Mouse (Mus musculus): ENCODE results near the gene Fam83g. TPM values are rescaled to one million over a fixed set of nuclear protein-coding genes. Genes with fewer than 3 reads are reported as not detected.

Gene Fam83g
- polyA plus RNA-seq, 1 experiment, result 33.8 TPM

DNA sequence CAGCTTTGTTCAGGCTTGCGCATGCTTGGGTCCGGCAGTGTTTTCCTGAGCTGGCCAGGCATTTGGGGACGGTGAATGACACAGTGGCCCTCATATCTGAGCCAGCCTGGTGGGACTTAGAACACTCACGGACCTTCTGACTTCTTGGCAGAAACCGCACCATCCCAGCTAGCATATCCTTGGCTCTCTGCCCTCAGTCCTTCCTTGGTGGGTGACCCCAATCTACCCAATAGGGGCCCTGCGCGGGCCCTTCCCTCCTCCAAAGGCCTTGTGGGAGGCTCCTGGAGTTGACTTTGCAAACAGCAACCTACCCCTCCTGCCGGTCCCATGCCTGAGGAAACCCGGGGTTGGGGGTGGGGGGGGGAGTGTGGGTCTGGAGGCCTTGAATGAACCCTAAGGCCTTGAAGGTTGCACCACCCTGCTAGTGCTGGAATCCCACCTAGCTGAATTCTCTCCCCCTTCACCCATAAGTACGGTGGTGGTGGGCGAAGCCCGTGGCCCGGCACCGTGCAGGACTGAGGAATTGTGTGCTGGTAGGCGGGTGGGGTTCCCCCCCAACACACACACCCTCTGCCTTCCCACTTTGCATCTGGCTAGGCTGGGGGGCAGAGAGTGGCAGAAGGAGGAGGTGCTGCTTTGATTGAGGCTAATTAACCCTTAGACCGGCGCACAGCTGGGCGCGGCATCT, 9.6 kb upstream of the Fam83g start:
- Histone ChIP-seq H3K36me3 (ENCODE audit: control insufficient read depth, insufficient read depth, low read length) (no peaks in the 10 kb centered on the region), H3K27ac (ENCODE audit: insufficient read depth, low read depth, low read length) (no peak overlapping the region), H3K4me1 (ENCODE audit: control insufficient read depth, insufficient read depth, insufficient read length, low read length) (peaks cover 29% of the 10 kb centered on the region), H3K27me3 (ENCODE audit: control insufficient read depth, insufficient read depth, low read length) (no peaks in the 10 kb centered on the region), H3K4me3 (ENCODE audit: low read depth, low read length) (no peak overlapping the region)
- TF ChIP-seq CTCF (IDR thresholded peaks at IDR 0.05; ENCODE audit: extremely low read depth, insufficient read length, insufficient replicate concordance, low read depth, low read length), result no peak
- no peak; the same call in 1 of the 2 replicates for TF ChIP-seq POLR2A (IDR thresholded peaks at IDR 0.05; ENCODE audit: low read depth, low read length)
- 27% methylated on average over 19 of the region's 19 CpGs for WGBS

DNA sequence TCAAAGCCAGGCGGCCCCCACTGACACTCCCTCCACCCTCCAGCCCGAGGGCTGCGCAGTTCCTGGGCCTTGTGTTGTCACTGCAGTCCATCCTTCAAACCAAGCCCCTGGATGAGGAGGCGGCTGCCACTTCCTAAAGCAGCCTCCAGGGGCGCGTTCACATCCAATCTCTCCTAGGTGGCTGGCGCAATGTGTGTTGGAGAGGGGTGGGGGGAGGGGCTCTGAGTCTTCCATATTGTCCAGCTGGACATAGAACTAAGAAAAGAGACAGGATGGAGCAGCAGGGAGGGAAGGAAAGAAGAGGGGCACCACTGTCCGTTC, 9.1 kb upstream of the Fam83g start:
- WGBS, result 13% methylated on average over 8 of the region's 8 CpGs
- TF ChIP-seq CTCF (IDR thresholded peaks at IDR 0.05; ENCODE audit: extremely low read depth, insufficient read length, insufficient replicate concordance, low read depth, low read length) (peak; percentile 52; the same call in 1 of the 2 replicates), POLR2A (IDR thresholded peaks at IDR 0.05; ENCODE audit: low read depth, low read length) (no peak)
- no peaks in the 10 kb centered on the region for H3K36me3 ChIP-seq (ENCODE audit: control insufficient read depth, insufficient read depth, low read length)
- peaks cover 24% of the 10 kb centered on the region for H3K4me1 ChIP-seq (ENCODE audit: control insufficient read depth, insufficient read depth, insufficient read length, low read length)
- no peak overlapping the region for H3K4me3 ChIP-seq (ENCODE audit: low read depth, low read length)
- no peaks in the 10 kb centered on the region for H3K27me3 ChIP-seq (ENCODE audit: control insufficient read depth, insufficient read depth, low read length)
- H3K27ac ChIP-seq (ENCODE audit: insufficient read depth, low read depth, low read length), result no peak overlapping the region

DNA sequence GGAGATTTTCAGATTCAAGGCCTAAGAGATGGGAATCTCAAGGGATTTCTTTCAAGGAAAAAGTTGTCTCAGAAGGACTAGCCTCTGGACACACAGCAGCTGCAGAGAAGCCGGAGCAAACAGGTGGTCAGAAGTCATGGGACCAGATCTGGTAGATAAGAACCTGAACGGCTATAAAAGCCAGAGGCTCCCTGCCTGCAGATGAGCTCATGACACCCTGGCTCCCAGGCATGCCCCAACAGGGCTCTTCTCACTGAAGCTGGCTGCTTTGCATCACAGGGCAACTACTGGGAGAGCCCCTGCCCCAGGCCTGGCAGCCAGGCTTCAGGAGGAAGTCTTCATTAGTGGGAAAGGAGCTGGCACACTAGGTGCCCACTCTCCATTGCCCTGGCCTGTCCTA, 8.6 kb upstream of the Fam83g start:
- H3K36me3 ChIP-seq (ENCODE audit: control insufficient read depth, insufficient read depth, low read length), result no peaks in the 10 kb centered on the region
- WGBS, result 24% methylated on average over 2 of the region's 2 CpGs
- no peak for TF ChIP-seq CTCF (IDR thresholded peaks at IDR 0.05; ENCODE audit: extremely low read depth, insufficient read length, insufficient replicate concordance, low read depth, low read length)
- TF ChIP-seq POLR2A (IDR thresholded peaks at IDR 0.05; ENCODE audit: low read depth, low read length), result no peak
- no peak overlapping the region for H3K27ac ChIP-seq (ENCODE audit: insufficient read depth, low read depth, low read length)
- H3K27me3 ChIP-seq (ENCODE audit: control insufficient read depth, insufficient read depth, low read length), result no peaks in the 10 kb centered on the region
- H3K4me3 ChIP-seq (ENCODE audit: low read depth, low read length), result no peak overlapping the region
- H3K4me1 ChIP-seq (ENCODE audit: control insufficient read depth, insufficient read depth, insufficient read length, low read length), result peaks cover 22% of the 10 kb centered on the region

DNA sequence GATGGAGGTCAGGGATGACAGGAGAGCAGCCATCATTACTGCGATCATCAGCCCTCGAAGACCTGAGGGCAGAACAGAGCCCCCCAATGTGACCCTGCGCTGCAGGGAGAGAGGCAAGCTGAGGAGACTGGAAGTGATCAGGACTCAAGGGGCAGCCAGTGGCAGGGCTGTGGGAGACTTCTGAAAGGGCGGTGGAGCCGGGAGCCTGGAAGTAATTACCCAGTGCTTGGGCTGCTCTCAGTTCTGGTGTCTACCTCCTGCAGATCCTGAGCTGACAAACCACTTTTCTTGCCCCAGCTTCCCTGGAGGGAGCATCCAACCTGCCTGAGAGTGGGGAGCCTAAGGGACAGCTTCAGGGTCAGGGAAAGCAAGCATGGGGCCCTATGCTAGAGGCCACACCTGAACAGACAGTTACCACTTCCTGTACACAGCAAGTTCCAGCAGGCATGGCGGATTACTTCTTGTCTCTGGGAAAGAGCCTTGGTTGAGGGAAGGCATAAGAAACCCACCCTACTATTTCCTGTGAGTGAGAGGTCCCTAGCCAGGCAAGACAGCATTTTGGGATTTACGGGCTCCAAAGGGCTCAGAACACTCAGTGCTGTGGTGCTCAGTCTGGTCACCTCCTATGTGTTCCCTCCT, 7.6 kb upstream of the Fam83g start:
- H3K4me1 ChIP-seq (ENCODE audit: control insufficient read depth, insufficient read depth, insufficient read length, low read length), result peaks cover 22% of the 10 kb centered on the region
- no peak overlapping the region for H3K4me3 ChIP-seq (ENCODE audit: low read depth, low read length)
- 90% methylated on average over 7 of the region's 7 CpGs for WGBS
- H3K27ac ChIP-seq (ENCODE audit: insufficient read depth, low read depth, low read length), result no peak overlapping the region
- no peaks in the 10 kb centered on the region for H3K27me3 ChIP-seq (ENCODE audit: control insufficient read depth, insufficient read depth, low read length)
- no peaks in the 10 kb centered on the region for H3K36me3 ChIP-seq (ENCODE audit: control insufficient read depth, insufficient read depth, low read length)
- TF ChIP-seq POLR2A (IDR thresholded peaks at IDR 0.05; ENCODE audit: low read depth, low read length), result no peak
- no peak for TF ChIP-seq CTCF (IDR thresholded peaks at IDR 0.05; ENCODE audit: extremely low read depth, insufficient read length, insufficient replicate concordance, low read depth, low read length)

DNA sequence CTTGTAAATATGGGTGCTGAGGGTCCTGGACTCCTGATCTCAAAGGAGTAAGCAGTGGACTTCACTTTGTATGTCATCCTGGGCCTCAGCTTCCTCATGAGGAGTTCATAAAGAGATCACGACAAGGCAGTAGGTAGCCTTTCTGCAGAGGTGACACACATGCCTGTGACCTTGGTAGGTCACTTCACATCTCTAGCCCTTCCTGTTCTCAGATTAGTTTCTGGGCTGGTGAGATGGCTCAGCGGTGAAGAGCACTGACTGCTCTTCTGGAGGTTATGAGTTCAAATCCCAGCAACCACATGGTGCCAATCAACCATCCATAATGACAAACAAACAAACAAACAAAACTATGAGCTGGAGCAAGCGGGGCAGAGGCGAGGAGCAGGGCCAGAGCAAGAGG, 6.2 kb upstream of the Fam83g start:
- WGBS, result 94% methylated on average over 4 of the region's 4 CpGs

DNA sequence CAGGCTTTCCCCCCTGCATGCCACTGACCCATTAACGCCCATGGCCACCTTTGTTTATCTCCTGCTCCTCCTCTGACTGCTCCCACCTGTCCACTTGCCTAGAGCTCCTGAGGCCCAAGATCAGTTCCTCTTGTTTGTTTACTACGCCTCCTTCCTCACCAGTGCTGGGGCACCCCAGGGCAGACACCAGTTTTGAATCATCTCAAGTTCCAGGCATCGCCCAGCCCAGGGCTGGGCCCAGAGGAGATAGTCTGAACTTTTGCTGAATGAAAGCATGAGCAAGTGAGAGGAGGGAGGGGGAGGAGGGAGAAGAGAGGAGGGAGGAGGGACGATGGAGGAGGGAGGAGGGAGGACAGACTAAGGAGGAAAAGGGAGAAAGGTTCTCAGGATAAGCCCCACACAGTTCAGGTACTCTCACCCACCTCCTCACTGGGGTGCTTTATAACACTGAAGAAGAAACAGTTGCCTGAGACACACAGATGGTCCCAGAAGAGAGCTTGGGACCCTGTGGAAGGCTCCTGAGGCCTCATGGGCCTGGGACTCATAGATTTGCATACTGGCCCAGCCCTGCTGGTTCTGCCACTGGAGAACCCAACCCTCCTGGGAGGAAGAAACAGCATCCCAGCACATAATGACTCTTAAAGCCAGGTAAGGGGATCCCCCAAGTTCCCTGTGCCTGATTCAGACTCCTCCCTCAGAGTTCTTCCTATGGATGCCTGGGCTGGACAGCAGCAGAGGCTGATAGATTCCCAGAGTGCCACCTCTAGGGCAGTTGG, 4.6 kb upstream of the Fam83g start:
- Histone ChIP-seq H3K27ac (ENCODE audit: insufficient read depth, low read depth, low read length) (no peak overlapping the region), H3K4me1 (ENCODE audit: control insufficient read depth, insufficient read depth, insufficient read length, low read length) (peaks cover 32% of the 10 kb centered on the region), H3K4me3 (ENCODE audit: low read depth, low read length) (no peak overlapping the region), H3K27me3 (ENCODE audit: control insufficient read depth, insufficient read depth, low read length) (no peaks in the 10 kb centered on the region), H3K36me3 (ENCODE audit: control insufficient read depth, insufficient read depth, low read length) (no peaks in the 10 kb centered on the region)
- WGBS, result 63% methylated on average over 4 of the region's 4 CpGs
- TF ChIP-seq CTCF (IDR thresholded peaks at IDR 0.05; ENCODE audit: extremely low read depth, insufficient read length, insufficient replicate concordance, low read depth, low read length), result no peak
- TF ChIP-seq POLR2A (IDR thresholded peaks at IDR 0.05; ENCODE audit: low read depth, low read length), result no peak

More for the DNA sequence above, 6.2 kb upstream of the Fam83g start:
- H3K4me1 ChIP-seq (ENCODE audit: control insufficient read depth, insufficient read depth, insufficient read length, low read length), result peaks cover 22% of the 10 kb centered on the region
- H3K27ac ChIP-seq (ENCODE audit: insufficient read depth, low read depth, low read length), result no peak overlapping the region
- H3K27me3 ChIP-seq (ENCODE audit: control insufficient read depth, insufficient read depth, low read length), result no peaks in the 10 kb centered on the region
- H3K4me3 ChIP-seq (ENCODE audit: low read depth, low read length), result no peak overlapping the region
- TF ChIP-seq CTCF (IDR thresholded peaks at IDR 0.05; ENCODE audit: extremely low read depth, insufficient read length, insufficient replicate concordance, low read depth, low read length) (no peak), POLR2A (IDR thresholded peaks at IDR 0.05; ENCODE audit: low read depth, low read length) (no peak)
- no peaks in the 10 kb centered on the region for H3K36me3 ChIP-seq (ENCODE audit: control insufficient read depth, insufficient read depth, low read length)

All from small intestine, adult 2 months (tissue).